Mouse (Mus musculus): ENCODE data around the gene Klf1. TPM values are rescaled to one million over a fixed set of nuclear protein-coding genes. Genes with fewer than 3 reads are reported as not detected.

Klf1 gene
- polyA plus RNA-seq (2012; rRNA removed) = 0.32 and 0.45 TPM in 2 replicates

GRCm38 (mm10) chr8:84901752-84902151, at the start of gene Klf1:
Gene Klf1 (plus strand): TSS chr8:84901928.

GRCm38 (mm10) chr8:84856864-84857441, 44.8 kb upstream of the Klf1 start, which contains the start of gene Farsa:
Gene Farsa (plus strand): TSS chr8:84856989.

GRCm38 (mm10) chr8:84871376-84872308, 30.1 kb upstream of the Klf1 start, which contains the start of gene Syce2:
Gene Syce2 (plus strand): TSS chr8:84872111.

GRCm38 (mm10) chr8:84893709-84894134, 8.0 kb upstream of the Klf1 start, which contains the start of gene Gcdh:
Gene Gcdh (minus strand): TSS chr8:84893921.

GRCm38 (mm10) chr8:84908421-84909161, 6.9 kb downstream of the Klf1 start, which contains the start of gene Dnase2a:
Gene Dnase2a (plus strand): TSS chr8:84908560.

GRCm38 (mm10) chr8:84936962-84937546, 35.3 kb downstream of the Klf1 start, which contains the start of gene Mast1:
Gene Mast1 (minus strand): TSS chr8:84937359.

GRCm38 (mm10) chr8:84946528-84947240, 45.0 kb downstream of the Klf1 start, which contains the start of gene Rtbdn:
Gene Rtbdn (plus strand): TSS chr8:84946991.

Other genes starting within 250 kb of the Klf1 start
- gene Ier2, start 239.1 kb upstream of the Klf1 start, polyA plus RNA-seq (2012; rRNA removed) = 4.8 and 5.3 TPM in 2 replicates
- gene Trmt1, start 215.6 kb upstream of the Klf1 start, polyA plus RNA-seq (2012; rRNA removed) = 140 and 147 TPM in 2 replicates
- 54.4 and 58.8 TPM in 2 replicates for gene Nacc1, start 214.1 kb upstream of the Klf1 start, polyA plus RNA-seq (2012; rRNA removed)
- gene Lyl1, start 200.5 kb upstream of the Klf1 start, polyA plus RNA-seq (2012; rRNA removed) = 3.0 and 3.1 TPM in 2 replicates
- gene G430095P16Rik, start 178.9 kb upstream of the Klf1 start, polyA plus RNA-seq (2012; rRNA removed) = 0.32 and 0.47 TPM in 2 replicates
- 45.9 and 59.1 TPM in 2 replicates for gene Nfix, start 101.6 kb upstream of the Klf1 start, polyA plus RNA-seq (2012; rRNA removed)
- 9.1 and 10.1 TPM in 2 replicates for gene Dand5, start 79.1 kb upstream of the Klf1 start, polyA plus RNA-seq (2012; rRNA removed)
- 30.8 and 35.2 TPM in 2 replicates for gene Gadd45gip1, start 70.4 kb upstream of the Klf1 start, polyA plus RNA-seq (2012; rRNA removed)
- 52.2 and 59.0 TPM in 2 replicates for gene Rad23a, start 61.3 kb upstream of the Klf1 start, polyA plus RNA-seq (2012; rRNA removed)
- gene Calr, start 55.0 kb upstream of the Klf1 start, polyA plus RNA-seq (2012; rRNA removed) = 521 and 537 TPM in 2 replicates
- gene Farsa, start 44.9 kb upstream of the Klf1 start, polyA plus RNA-seq (2012; rRNA removed) = 116 and 119 TPM in 2 replicates
- gene Syce2, start 29.8 kb upstream of the Klf1 start, polyA plus RNA-seq (2012; rRNA removed) = 31.6 and 36.2 TPM in 2 replicates
- gene Gcdh, start 8.0 kb upstream of the Klf1 start, polyA plus RNA-seq (2012; rRNA removed) = 50.4 and 56.7 TPM in 2 replicates
- gene Dnase2a, start 6.6 kb downstream of the Klf1 start, polyA plus RNA-seq (2012; rRNA removed) = 3.3 TPM in 2 replicates
- 122 and 141 TPM in 2 replicates for gene Mast1, start 35.4 kb downstream of the Klf1 start, polyA plus RNA-seq (2012; rRNA removed)
- gene Rtbdn, start 45.1 kb downstream of the Klf1 start, polyA plus RNA-seq (2012; rRNA removed) = 8.7 and 10.8 TPM in 2 replicates
- 0.75 TPM in 1 of 2 replicates, not detected in the other for gene Gm49661, start 67.5 kb downstream of the Klf1 start, polyA plus RNA-seq (2012; rRNA removed)
- gene Prdx2, start 67.7 kb downstream of the Klf1 start, polyA plus RNA-seq (2012; rRNA removed) = 668 and 713 TPM in 2 replicates
- gene Rnaseh2a, start 67.8 kb downstream of the Klf1 start, polyA plus RNA-seq (2012; rRNA removed) = 41.1 and 47.4 TPM in 2 replicates
- gene Junb, start 76.8 kb downstream of the Klf1 start, polyA plus RNA-seq (2012; rRNA removed) = 7.0 and 11.0 TPM in 2 replicates
- gene Hook2, start 88.7 kb downstream of the Klf1 start, polyA plus RNA-seq (2012; rRNA removed) = 42.6 and 48.9 TPM in 2 replicates
- gene Best2, start 112.6 kb downstream of the Klf1 start, polyA plus RNA-seq (2012; rRNA removed) = 0.05 TPM in 2 replicates
- 218 and 220 TPM in 2 replicates for gene Asna1, start 123.4 kb downstream of the Klf1 start, polyA plus RNA-seq (2012; rRNA removed)
- 203 and 208 TPM in 2 replicates for gene Trir, start 124.9 kb downstream of the Klf1 start, polyA plus RNA-seq (2012; rRNA removed)
- gene Tnpo2, start 135.0 kb downstream of the Klf1 start, polyA plus RNA-seq (2012; rRNA removed) = 131 and 148 TPM in 2 replicates
- 101 and 106 TPM in 2 replicates for gene Fbxw9, start 158.1 kb downstream of the Klf1 start, polyA plus RNA-seq (2012; rRNA removed)
- gene Gm5741, start 166.1 kb downstream of the Klf1 start, polyA plus RNA-seq (2012; rRNA removed) = 0.66 and 0.82 TPM in 2 replicates
- gene Dhps, start 169.8 kb downstream of the Klf1 start, polyA plus RNA-seq (2012; rRNA removed) = 79.2 and 83.7 TPM in 2 replicates
- 121 and 138 TPM in 2 replicates for gene Wdr83os, start 178.8 kb downstream of the Klf1 start, polyA plus RNA-seq (2012; rRNA removed)
- 70.0 and 71.1 TPM in 2 replicates for gene Wdr83, start 179.4 kb downstream of the Klf1 start, polyA plus RNA-seq (2012; rRNA removed)
- 21.2 and 23.5 TPM in 2 replicates for gene Man2b1, start 181.3 kb downstream of the Klf1 start, polyA plus RNA-seq (2012; rRNA removed)
- gene Zfp791, start 221.2 kb downstream of the Klf1 start, polyA plus RNA-seq (2012; rRNA removed) = 3.2 and 3.6 TPM in 2 replicates
- gene Cks1brt, start 250.0 kb downstream of the Klf1 start, polyA plus RNA-seq (2012; rRNA removed) = not detected in 2 replicates